Mouse (Mus musculus) megakaryocyte-erythroid progenitor cell, adult 5-6 weeks (primary cell): ENCODE measurements around the gene Golt1a. TPM values are rescaled to one million over a fixed set of nuclear protein-coding genes. Genes with fewer than 3 reads are reported as not detected.
A peak's percentile ranks its signal among the peaks of the same experiment; 100 is the strongest.

Experiments used
- ATAC-seq: replicated peaks from 2 replicates; pipeline ENCODE4 v1.8.0; 2016; ENCODE audit warnings: mild to moderate bottlenecking, inconsistent platforms; ENCODE audit not compliant: severe bottlenecking, poor library complexity, low FRiP score, low TSS enrichment
- total RNA-seq, 2 experiments: library from RNA; stranded (forward) in 1 of 2; stranded (reverse) in 1 of 2; fragments of 200-1000, 215-1000 nt in 1 of 2; fragments of >200 nt in 1 of 2; fragmentation: Nextera tagmentation in 1 of 2; gene quantifications; 2 replicates each; pipeline ENCODE4 v1.2.3; 2014 to 2017

Gene Golt1a
- total RNA-seq (2014; fragmentation: Nextera tagmentation) = not detected in 2 replicates
- not detected in 2 replicates for total RNA-seq (2017)

- ATAC-seq = no peak
Measured at GRCm38 (mm10) chr1:133309652-133310267, at the start of gene Golt1a. Gene Golt1a, plus strand, starts transcription at chr1:133309800.

- no peak for ATAC-seq
Measured at GRCm38 (mm10) chr1:133262628-133263027, 47.0 kb upstream of the Golt1a start.

GRCm38 (mm10) chr1:133263134-133263533 lies 46.5 kb upstream of the Golt1a start:
- no peak for ATAC-seq

- no peak for ATAC-seq
Measured at GRCm38 (mm10) chr1:133264367-133264766, 45.2 kb upstream of the Golt1a start.

GRCm38 (mm10) chr1:133265114-133265766 lies 44.4 kb upstream of the Golt1a start:
- ATAC-seq = no peak

GRCm38 (mm10) chr1:133267094-133267493 lies 42.5 kb upstream of the Golt1a start:
- ATAC-seq = no peak

GRCm38 (mm10) chr1:133267813-133268492 lies 41.6 kb upstream of the Golt1a start:
- ATAC-seq = peak; percentile 95

GRCm38 (mm10) chr1:133268503-133268902 lies 41.1 kb upstream of the Golt1a start:
- peak; percentile 52 for ATAC-seq

- no peak for ATAC-seq
Measured at GRCm38 (mm10) chr1:133270336-133270735, 39.3 kb upstream of the Golt1a start.

GRCm38 (mm10) chr1:133274163-133274562 lies 35.4 kb upstream of the Golt1a start:
- no peak for ATAC-seq

- no peak for ATAC-seq
Measured at GRCm38 (mm10) chr1:133276983-133277382, 32.6 kb upstream of the Golt1a start.

GRCm38 (mm10) chr1:133278539-133278938 lies 31.1 kb upstream of the Golt1a start:
- no peak for ATAC-seq

- no peak for ATAC-seq
Measured at GRCm38 (mm10) chr1:133278946-133279631, 30.5 kb upstream of the Golt1a start.

- no peak for ATAC-seq
Measured at GRCm38 (mm10) chr1:133279632-133280093, 29.9 kb upstream of the Golt1a start.

GRCm38 (mm10) chr1:133280537-133280936 lies 29.1 kb upstream of the Golt1a start:
- peak; percentile 57 for ATAC-seq

- ATAC-seq = no peak; the same call in 1 of the 2 replicates
Measured at GRCm38 (mm10) chr1:133285907-133286306, 23.7 kb upstream of the Golt1a start.

- ATAC-seq = no peak
Measured at GRCm38 (mm10) chr1:133287051-133287450, 22.5 kb upstream of the Golt1a start.

GRCm38 (mm10) chr1:133287880-133288279 lies 21.7 kb upstream of the Golt1a start:
- ATAC-seq = no peak

GRCm38 (mm10) chr1:133291888-133292287 lies 17.7 kb upstream of the Golt1a start:
- ATAC-seq = no peak

GRCm38 (mm10) chr1:133292608-133293007 lies 17.0 kb upstream of the Golt1a start:
- no peak for ATAC-seq
